Mouse (Mus musculus): Measurements from ENCODE around the gene Mars.
A peak's percentile ranks its signal among the peaks of the same experiment; 100 is the strongest.

Gene Mars

DNA sequence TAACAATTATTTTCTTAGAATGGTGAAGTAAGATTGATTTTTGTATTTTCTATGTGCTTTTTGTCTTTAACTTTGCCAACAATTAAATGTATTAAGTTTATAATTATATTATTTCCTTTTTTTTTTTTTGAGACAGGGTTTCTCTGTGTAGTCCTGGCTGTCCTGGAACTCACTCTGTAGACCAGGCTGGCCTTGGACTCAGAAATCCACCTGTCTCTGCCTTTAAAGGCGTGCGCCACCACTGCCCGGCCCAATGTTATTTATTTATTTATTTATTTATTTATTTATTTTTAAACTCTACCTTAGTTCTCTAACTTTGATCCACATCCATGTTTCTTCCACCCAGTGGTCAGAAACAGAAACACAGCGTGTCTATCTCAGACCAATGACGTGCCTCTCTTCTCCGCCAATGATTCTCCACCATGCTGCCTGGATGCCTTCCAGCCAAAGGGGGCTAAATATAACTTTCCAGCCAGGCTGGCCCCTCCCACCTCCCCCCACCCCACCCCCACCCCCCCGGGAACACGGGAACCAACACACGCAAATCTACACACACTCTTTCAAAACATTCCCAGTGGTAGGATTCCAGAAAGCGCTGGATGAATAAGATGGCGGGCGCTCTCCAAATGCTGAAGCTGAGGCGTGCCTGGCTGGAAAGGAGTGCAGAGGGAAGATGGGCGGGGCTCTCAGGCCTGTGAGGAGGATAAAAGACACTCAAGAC, 55.8 kb downstream of the Mars start:
- peak; percentile 87 for DNase-seq

GRCm38 (mm10) chr10:127250810-127251209, 60.8 kb downstream of the Mars start:
- no peak for DNase-seq

All from kidney, postnatal 10 days (tissue).